Mouse (Mus musculus) splenic B cell, adult 2 months (primary cell): Measurements from ENCODE around the gene Rnpep.

ENCODE experiments used
- DNase-seq: peaks from one replicate; pipeline ENCODE4 v3.0.0-alpha.2; 2011; ENCODE audit warnings: low read depth, low spot score
- H3K27me3 ChIP-seq: 2 replicates; pipeline ENCODE4 v1.6.1; 2012; ENCODE audit warnings: mild to moderate bottlenecking, low read length, moderate library complexity, mixed read lengths; ENCODE audit not compliant: control insufficient read depth, poor library complexity, insufficient read depth, severe bottlenecking
- H3K36me3 ChIP-seq: 2 replicates; pipeline ENCODE4 v1.6.1; 2012; ENCODE audit warnings: mild to moderate bottlenecking, low read length, moderate library complexity, mixed read lengths; ENCODE audit not compliant: control insufficient read depth, poor library complexity, insufficient read depth, severe bottlenecking

Gene Rnpep

DNA sequence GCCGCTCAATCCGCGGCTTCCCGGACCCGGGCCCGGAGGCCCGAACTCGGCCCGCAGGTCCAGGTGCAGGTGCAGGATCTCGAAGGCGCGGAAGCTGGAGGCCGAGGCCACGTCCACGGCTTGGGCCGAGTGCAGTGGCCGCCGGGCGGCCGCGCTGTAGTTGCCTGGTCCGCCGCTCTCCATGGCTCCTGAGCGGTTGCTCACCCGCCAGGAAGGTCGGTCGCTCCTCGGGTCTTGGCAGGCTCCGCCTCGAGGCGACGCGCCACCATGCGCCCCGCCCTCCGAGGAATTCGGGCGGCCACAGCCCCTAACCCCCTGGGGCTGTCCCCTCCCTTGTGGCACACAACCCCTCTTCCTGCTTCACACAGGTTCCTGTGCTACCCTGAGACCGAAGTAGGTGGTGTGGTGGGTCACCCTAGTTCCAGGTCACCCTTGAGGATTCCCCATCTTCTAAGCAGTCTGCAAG, at the start of gene Rnpep:
Rnpep (minus strand) TSS at position 259 of the 466 bp plus-strand sequence.
- H3K27me3 ChIP-seq = no peaks in the 10 kb centered on the region
- H3K36me3 ChIP-seq = no peaks in the 10 kb centered on the region
- peak; percentile 57 for DNase-seq

DNA sequence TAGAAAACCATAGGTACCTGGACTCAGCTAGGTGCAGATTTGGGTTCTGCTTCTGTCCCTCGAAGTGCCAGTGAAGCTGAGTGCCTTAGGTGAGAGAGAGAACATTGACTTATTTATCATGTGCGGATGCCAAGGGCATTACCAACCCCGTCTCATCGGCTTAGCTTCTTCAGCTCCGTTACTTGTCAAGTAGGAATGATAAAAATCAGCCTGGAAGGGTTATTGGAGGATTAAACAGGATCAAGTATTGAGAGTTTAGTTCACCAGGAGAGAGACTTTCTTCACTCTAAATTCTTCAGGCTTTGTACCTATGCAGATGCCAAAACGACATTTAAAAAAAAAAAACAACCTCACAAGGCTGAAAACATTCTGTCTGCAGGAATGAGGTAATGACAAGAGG, 46.7 kb upstream of the Rnpep start:
- Histone ChIP-seq H3K36me3 (no peaks in the 10 kb centered on the region), H3K27me3 (no peaks in the 10 kb centered on the region)
- DNase-seq = no peak

GRCm38 (mm10) chr1:135328368-135328767, 44.5 kb upstream of the Rnpep start:
- DNase-seq = no peak
- H3K36me3 ChIP-seq = no peaks in the 10 kb centered on the region
- no peaks in the 10 kb centered on the region for H3K27me3 ChIP-seq

DNA sequence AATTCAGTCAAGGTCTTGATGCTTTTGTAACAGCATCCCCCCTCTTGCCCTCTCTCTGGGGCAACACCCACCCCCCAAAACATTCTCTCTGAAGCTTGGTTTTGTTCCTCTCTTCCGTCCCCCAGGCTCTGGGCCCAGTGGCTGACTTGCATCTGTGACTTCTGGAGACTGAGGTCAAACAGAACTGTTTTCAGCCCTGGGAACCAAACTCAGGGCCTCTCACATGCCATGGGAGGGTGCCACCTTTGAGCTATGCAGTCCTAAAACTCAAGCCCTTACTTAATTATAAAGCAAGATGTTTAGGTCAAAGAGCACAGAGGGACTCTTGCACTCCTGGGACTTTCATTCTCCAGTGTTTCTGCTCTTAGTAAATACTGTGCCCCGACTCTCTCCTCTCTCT, 42.0 kb upstream of the Rnpep start:
- Histone ChIP-seq H3K36me3 (no peaks in the 10 kb centered on the region), H3K27me3 (no peaks in the 10 kb centered on the region)
- DNase-seq = no peak

- no peaks in the 10 kb centered on the region for H3K36me3 ChIP-seq
- DNase-seq = no peak
- H3K27me3 ChIP-seq = no peaks in the 10 kb centered on the region
These were observed 40.7 kb upstream of the Rnpep start, which contains the start of gene Lmod1 for GRCm38 (mm10) chr1:135324571-135324970. Gene Lmod1, plus strand, starts transcription at chr1:135324807.

- DNase-seq = no peak
- Histone ChIP-seq H3K27me3 (no peaks in the 10 kb centered on the region), H3K36me3 (no peaks in the 10 kb centered on the region)
These were observed 39.5 kb upstream of the Rnpep start for GRCm38 (mm10) chr1:135323367-135323901.

GRCm38 (mm10) chr1:135313284-135314031, 29.6 kb upstream of the Rnpep start, which contains the start of gene Timm17a:
Gene Timm17a, minus strand, starts transcription at chr1:135313778.
- Histone ChIP-seq H3K27me3 (no peaks in the 10 kb centered on the region), H3K36me3 (no peaks in the 10 kb centered on the region)
- peak; percentile 92 for DNase-seq

GRCm38 (mm10) chr1:135312201-135312600, 28.3 kb upstream of the Rnpep start:
- DNase-seq = no peak
- Histone ChIP-seq H3K27me3 (no peaks in the 10 kb centered on the region), H3K36me3 (no peaks in the 10 kb centered on the region)

- DNase-seq = no peak
- Histone ChIP-seq H3K36me3 (no peaks in the 10 kb centered on the region), H3K27me3 (no peaks in the 10 kb centered on the region)
These were observed 27.5 kb upstream of the Rnpep start for GRCm38 (mm10) chr1:135311356-135311755.

GRCm38 (mm10) chr1:135290908-135291307, 7.0 kb upstream of the Rnpep start:
- DNase-seq = no peak
- H3K27me3 ChIP-seq = no peaks in the 10 kb centered on the region
- H3K36me3 ChIP-seq = no peaks in the 10 kb centered on the region

DNA sequence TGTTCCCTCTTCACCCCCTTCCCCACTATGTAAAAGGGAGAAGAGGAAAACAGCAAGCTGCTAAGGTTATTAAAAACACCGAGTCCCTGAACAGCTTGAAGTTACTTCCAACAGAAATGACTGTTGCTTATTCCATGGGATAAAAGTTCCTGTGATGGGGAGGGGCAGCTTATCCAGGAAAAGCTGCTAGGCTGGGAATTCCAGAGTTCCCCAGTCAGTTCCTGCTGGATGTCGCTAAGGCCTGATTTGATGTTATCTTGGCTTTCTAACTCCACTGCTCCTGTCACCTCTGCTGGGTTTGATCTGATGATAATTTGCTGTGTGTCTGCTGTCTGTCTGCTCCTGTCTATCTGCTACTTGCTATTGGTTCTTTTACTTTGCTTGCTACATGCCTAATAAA, 2.4 kb upstream of the Rnpep start:
- no peak for DNase-seq
- no peaks in the 10 kb centered on the region for H3K36me3 ChIP-seq

GRCm38 (mm10) chr1:135283287-135283825, 528 bp downstream of the Rnpep start:
- Histone ChIP-seq H3K27me3 (no peaks in the 10 kb centered on the region), H3K36me3 (no peaks in the 10 kb centered on the region)
- DNase-seq = peak; percentile 32

More for the DNA sequence above, 2.4 kb upstream of the Rnpep start:
- H3K27me3 ChIP-seq = no peaks in the 10 kb centered on the region

- peak; percentile 46 for DNase-seq
- peaks cover 3% of the 10 kb centered on the region; the same call in 1 of the 2 replicates for H3K36me3 ChIP-seq
- H3K27me3 ChIP-seq = no peaks in the 10 kb centered on the region
These were observed 1.2 kb downstream of the Rnpep start for GRCm38 (mm10) chr1:135282536-135283286.

DNA sequence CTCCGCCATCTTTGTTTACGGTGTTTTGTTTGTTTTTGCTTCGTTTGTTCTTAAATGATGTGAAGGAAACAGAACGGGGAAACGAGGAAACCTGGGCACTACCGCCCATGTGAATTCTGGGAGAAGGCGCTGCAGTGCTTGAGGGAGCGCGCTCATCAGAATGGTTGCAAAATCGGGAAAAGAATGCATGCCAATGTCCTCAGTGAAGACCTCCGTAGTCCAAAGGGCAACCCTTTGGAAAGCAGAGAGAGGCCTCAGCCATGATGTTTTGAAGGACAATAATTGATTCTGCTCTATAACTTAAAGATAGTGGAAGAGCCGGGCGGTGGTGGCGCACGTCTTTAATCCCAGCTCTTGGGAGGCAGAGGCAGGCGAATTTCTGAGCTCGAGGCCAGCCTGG, 2.0 kb downstream of the Rnpep start:
- Histone ChIP-seq H3K27me3 (no peaks in the 10 kb centered on the region), H3K36me3 (peaks cover 3% of the 10 kb centered on the region)
- DNase-seq = no peak

DNA sequence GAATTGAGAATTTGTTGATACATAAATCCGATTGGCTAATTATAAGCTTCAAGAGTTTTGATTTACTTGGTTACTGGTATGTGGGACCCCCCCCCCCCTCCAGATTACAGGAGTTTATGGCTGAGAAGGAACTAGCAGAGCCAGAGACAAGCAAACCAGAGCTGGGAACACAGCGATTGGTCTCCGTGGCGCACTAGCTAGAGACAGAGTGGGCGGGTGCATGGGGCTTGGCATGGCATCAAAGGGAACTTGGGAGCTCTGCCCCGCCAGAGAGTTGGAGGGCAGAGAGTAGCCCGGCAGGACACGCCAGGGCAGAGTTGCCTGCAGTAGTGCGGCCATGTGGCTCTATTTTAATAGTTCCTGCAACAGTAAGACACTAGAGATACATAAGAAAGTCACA, 3.2 kb downstream of the Rnpep start:
- Histone ChIP-seq H3K36me3 (peaks cover 5% of the 10 kb centered on the region), H3K27me3 (no peaks in the 10 kb centered on the region)
- DNase-seq = no peak
